Mouse (Mus musculus): ENCODE results near the gene Ncdn.
A peak's percentile ranks its signal among the peaks of the same experiment; 100 is the strongest.

GRCm38 (mm10) chr4:126745506-126746193 is 7.6 kb downstream of the Ncdn start:
- no peak for TF ChIP-seq EP300 (IDR thresholded peaks at IDR 0.05; ENCODE audit: low read depth)
- peak; percentile 77 for TF ChIP-seq CTCF (IDR thresholded peaks at IDR 0.05; ENCODE audit: low read depth)

Data from liver, embryonic 14.5 days (tissue).